Mouse (Mus musculus): ENCODE results near the gene Tanc1. TPM values are rescaled to one million over a fixed set of nuclear protein-coding genes. Genes with fewer than 3 reads are reported as not detected.
A peak's percentile ranks its signal among the peaks of the same experiment; 100 is the strongest.

Tanc1 gene
- polyA plus RNA-seq, 1 experiment from 2014 or later: 40.7 TPM

- DNase-seq (ENCODE audit: low spot score): no peak
- Histone ChIP-seq H3K4me1 (peaks cover 59% of the 10 kb centered on the region), H3K27ac (peak overlapping the region; percentile 67), H3K36me3 (no peaks in the 10 kb centered on the region), H3K9me3 (no peaks in the 10 kb centered on the region), H3K27me3 (ENCODE audit: insufficient read depth, poor library complexity, severe bottlenecking) (no peaks in the 10 kb centered on the region), H3K4me3 (no peak overlapping the region)
- WGBS: 52% methylated on average over 16 of the region's 16 CpGs
Measured at GRCm38 (mm10) chr2:59664803-59665567, 53.1 kb downstream of the Tanc1 start.

GRCm38 (mm10) chr2:59666533-59666932 is 54.7 kb downstream of the Tanc1 start:
- Histone ChIP-seq H3K4me1 (peaks cover 59% of the 10 kb centered on the region), H3K4me3 (no peak overlapping the region), H3K27ac (no peak overlapping the region), H3K9me3 (no peaks in the 10 kb centered on the region), H3K27me3 (ENCODE audit: insufficient read depth, poor library complexity, severe bottlenecking) (no peaks in the 10 kb centered on the region), H3K36me3 (no peaks in the 10 kb centered on the region)
- DNase-seq (ENCODE audit: low spot score): no peak
- 82% methylated on average over 5 of the region's 5 CpGs for WGBS

GRCm38 (mm10) chr2:59670087-59671060 is 58.5 kb downstream of the Tanc1 start:
- Histone ChIP-seq H3K27me3 (ENCODE audit: insufficient read depth, poor library complexity, severe bottlenecking) (no peaks in the 10 kb centered on the region), H3K4me3 (no peak overlapping the region), H3K36me3 (no peaks in the 10 kb centered on the region), H3K27ac (peak overlapping the region; percentile 81), H3K9me3 (no peaks in the 10 kb centered on the region), H3K4me1 (peaks cover 69% of the 10 kb centered on the region)
- peak; percentile 85 for DNase-seq (ENCODE audit: low spot score)
- WGBS: 19% methylated on average over 15 of the region's 15 CpGs

- Histone ChIP-seq H3K4me3 (no peak overlapping the region), H3K27ac (peak overlapping the region; percentile 81), H3K4me1 (peaks cover 81% of the 10 kb centered on the region), H3K9me3 (no peaks in the 10 kb centered on the region), H3K27me3 (ENCODE audit: insufficient read depth, poor library complexity, severe bottlenecking) (no peaks in the 10 kb centered on the region), H3K36me3 (no peaks in the 10 kb centered on the region)
- WGBS: 57% methylated on average over 8 of the region's 8 CpGs
- DNase-seq (ENCODE audit: low spot score): no peak
Measured at GRCm38 (mm10) chr2:59671671-59672070, 59.8 kb downstream of the Tanc1 start.

DNA sequence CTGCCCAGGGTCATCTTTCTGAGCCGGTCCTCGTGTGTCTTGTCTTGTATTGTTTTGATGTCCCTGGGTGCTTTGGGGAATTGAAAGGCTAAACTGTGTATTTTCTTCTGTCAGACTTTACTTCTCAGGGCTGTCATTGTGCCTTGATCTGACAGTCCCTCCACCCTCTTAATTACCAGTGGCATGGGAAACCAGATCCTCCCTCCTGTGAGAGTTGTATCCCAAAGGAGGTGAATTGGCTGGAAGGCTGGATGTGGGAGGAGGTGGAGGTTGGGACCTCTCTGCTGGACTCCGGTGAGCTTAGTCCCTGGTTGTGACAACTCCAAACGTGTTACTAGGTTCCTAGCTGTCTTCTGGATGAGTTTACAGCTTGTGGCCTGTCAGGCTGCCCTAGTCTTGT is 60.2 kb downstream of the Tanc1 start:
- no peak for DNase-seq (ENCODE audit: low spot score)
- no peaks in the 10 kb centered on the region for H3K36me3 ChIP-seq
- peak overlapping the region; percentile 81; the same call in 1 of the 2 replicates for H3K27ac ChIP-seq
- no peaks in the 10 kb centered on the region for H3K27me3 ChIP-seq (ENCODE audit: insufficient read depth, poor library complexity, severe bottlenecking)
- H3K4me3 ChIP-seq: no peak overlapping the region
- 23% methylated on average over 4 of the region's 4 CpGs for WGBS
- H3K9me3 ChIP-seq: no peaks in the 10 kb centered on the region
- peaks cover 83% of the 10 kb centered on the region for H3K4me1 ChIP-seq

DNA sequence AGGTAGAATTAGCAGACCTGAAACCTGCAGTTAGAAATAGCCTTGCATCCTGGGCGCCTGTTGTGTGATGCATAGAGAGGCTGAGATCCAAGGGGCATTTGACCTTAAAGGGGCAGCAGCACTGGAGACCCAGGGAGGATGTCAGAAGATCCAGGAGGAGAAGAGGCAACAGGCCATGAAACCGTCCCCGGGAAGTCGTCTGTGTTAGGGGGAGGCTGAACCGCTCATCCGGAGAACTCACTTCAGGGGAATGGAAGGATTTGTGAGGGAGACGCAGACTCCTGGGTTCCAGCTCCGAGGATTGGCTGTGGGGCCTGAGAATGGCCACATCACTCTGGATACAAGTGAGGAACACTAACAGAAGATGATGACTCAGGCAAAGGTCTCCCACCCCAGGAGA is 60.8 kb downstream of the Tanc1 start:
- Histone ChIP-seq H3K4me3 (no peak overlapping the region), H3K9me3 (no peaks in the 10 kb centered on the region), H3K27me3 (ENCODE audit: insufficient read depth, poor library complexity, severe bottlenecking) (no peaks in the 10 kb centered on the region), H3K36me3 (no peaks in the 10 kb centered on the region), H3K4me1 (peaks cover 85% of the 10 kb centered on the region), H3K27ac (peak overlapping the region; percentile 81)
- WGBS: 60% methylated on average over 8 of the region's 8 CpGs
- DNase-seq (ENCODE audit: low spot score): no peak

DNA sequence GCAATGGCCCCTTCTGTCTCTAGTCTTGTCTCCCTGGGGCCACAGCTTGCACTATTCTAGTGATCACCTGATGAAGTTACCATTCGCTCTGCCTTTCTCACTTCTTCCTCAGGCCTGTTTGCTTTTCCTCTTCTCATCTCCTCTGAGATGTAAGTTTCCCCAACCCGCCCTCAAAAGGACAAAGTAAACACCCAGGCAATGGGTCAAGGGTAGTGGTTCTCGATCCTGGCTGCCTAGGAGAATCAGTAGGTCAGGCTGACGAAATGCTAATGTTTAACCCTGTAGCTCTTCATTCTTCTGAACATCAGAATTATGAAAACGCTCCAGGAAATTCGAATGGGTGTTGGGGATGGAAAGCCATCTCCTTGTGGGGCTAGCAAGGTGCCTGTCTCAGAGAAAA is 61.5 kb downstream of the Tanc1 start:
- no peak overlapping the region for H3K4me3 ChIP-seq
- no peaks in the 10 kb centered on the region for H3K9me3 ChIP-seq
- no peak for DNase-seq (ENCODE audit: low spot score)
- no peaks in the 10 kb centered on the region for H3K36me3 ChIP-seq
- no peaks in the 10 kb centered on the region for H3K27me3 ChIP-seq (ENCODE audit: insufficient read depth, poor library complexity, severe bottlenecking)
- 75% methylated on average over 6 of the region's 6 CpGs for WGBS
- H3K4me1 ChIP-seq: peaks cover 84% of the 10 kb centered on the region
- H3K27ac ChIP-seq: peak overlapping the region; percentile 81

GRCm38 (mm10) chr2:59673877-59674276 is 62.0 kb downstream of the Tanc1 start:
- no peak for DNase-seq (ENCODE audit: low spot score)
- Histone ChIP-seq H3K27me3 (ENCODE audit: insufficient read depth, poor library complexity, severe bottlenecking) (no peaks in the 10 kb centered on the region), H3K36me3 (0 out of 2 replicates have a peak, but pooled peaks cover 2% of the 10 kb centered on the region), H3K9me3 (no peaks in the 10 kb centered on the region), H3K4me3 (no peak overlapping the region), H3K4me1 (peaks cover 85% of the 10 kb centered on the region), H3K27ac (0 out of 2 replicates have a peak overlapping the region, but pooled peaks have one; percentile 22)
- 68% methylated on average over 1 of the region's 1 CpGs for WGBS

DNA sequence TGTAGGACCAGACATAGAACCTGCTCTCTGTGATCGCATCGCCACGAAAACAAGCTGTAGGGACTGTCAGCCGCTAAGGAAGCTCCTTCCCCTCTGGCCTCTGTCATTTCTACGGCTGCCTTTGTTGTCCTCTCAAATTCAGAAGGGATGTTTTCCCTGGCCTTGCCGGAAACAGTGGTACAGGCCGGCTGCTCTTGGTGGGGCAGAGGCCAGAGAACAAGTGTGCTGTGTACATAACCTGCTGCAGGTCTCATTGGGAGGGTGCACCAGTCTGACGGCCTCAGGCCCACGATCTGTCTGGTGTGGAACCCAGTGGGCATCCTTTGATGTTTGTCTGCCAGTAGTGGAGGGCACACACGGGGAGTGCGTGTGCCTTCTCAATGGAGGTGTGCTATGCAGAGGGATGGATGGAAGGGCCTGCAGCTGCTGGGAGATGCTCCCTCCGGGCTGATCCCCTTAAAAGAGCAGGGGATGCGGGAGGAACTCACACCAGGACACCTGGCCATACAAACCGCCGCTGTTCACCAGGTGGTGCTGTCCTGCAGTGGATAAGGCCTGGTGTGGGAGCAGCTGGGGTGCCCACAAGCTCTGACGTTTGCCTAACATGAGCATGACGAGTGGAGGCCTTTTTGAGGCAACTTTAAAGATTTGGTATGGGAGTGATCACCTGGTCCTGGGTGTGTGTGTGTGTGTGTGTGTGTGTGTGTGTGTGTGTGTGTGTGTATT is 63.6 kb downstream of the Tanc1 start:
- Histone ChIP-seq H3K4me3 (no peak overlapping the region), H3K27ac (peak overlapping the region; percentile 76)
- WGBS: 45% methylated on average over 17 of the region's 17 CpGs

GRCm38 (mm10) chr2:59676041-59676440 is 64.2 kb downstream of the Tanc1 start:
- WGBS: 66% methylated on average over 6 of the region's 6 CpGs
- no peaks in the 10 kb centered on the region for H3K27me3 ChIP-seq (ENCODE audit: insufficient read depth, poor library complexity, severe bottlenecking)
- H3K4me3 ChIP-seq: no peak overlapping the region
- H3K9me3 ChIP-seq: no peaks in the 10 kb centered on the region
- peak overlapping the region; percentile 76 for H3K27ac ChIP-seq
- peaks cover 93% of the 10 kb centered on the region for H3K4me1 ChIP-seq
- H3K36me3 ChIP-seq: 0 out of 2 replicates have a peak, but pooled peaks cover 3% of the 10 kb centered on the region
- no peak for DNase-seq (ENCODE audit: low spot score)

More for the DNA sequence above, 63.6 kb downstream of the Tanc1 start:
- H3K36me3 ChIP-seq: 0 out of 2 replicates have a peak, but pooled peaks cover 3% of the 10 kb centered on the region
- peaks cover 93% of the 10 kb centered on the region for H3K4me1 ChIP-seq
- H3K27me3 ChIP-seq (ENCODE audit: insufficient read depth, poor library complexity, severe bottlenecking): no peaks in the 10 kb centered on the region
- no peak for DNase-seq (ENCODE audit: low spot score)
- H3K9me3 ChIP-seq: no peaks in the 10 kb centered on the region

GRCm38 (mm10) chr2:59676442-59676841 is 64.6 kb downstream of the Tanc1 start:
- Histone ChIP-seq H3K27me3 (ENCODE audit: insufficient read depth, poor library complexity, severe bottlenecking) (no peaks in the 10 kb centered on the region), H3K9me3 (no peaks in the 10 kb centered on the region), H3K4me3 (no peak overlapping the region), H3K4me1 (peaks cover 93% of the 10 kb centered on the region), H3K36me3 (0 out of 2 replicates have a peak, but pooled peaks cover 3% of the 10 kb centered on the region), H3K27ac (peak overlapping the region; percentile 76)
- no peak for DNase-seq (ENCODE audit: low spot score)
- WGBS: 31% methylated on average over 6 of the region's 6 CpGs

DNA sequence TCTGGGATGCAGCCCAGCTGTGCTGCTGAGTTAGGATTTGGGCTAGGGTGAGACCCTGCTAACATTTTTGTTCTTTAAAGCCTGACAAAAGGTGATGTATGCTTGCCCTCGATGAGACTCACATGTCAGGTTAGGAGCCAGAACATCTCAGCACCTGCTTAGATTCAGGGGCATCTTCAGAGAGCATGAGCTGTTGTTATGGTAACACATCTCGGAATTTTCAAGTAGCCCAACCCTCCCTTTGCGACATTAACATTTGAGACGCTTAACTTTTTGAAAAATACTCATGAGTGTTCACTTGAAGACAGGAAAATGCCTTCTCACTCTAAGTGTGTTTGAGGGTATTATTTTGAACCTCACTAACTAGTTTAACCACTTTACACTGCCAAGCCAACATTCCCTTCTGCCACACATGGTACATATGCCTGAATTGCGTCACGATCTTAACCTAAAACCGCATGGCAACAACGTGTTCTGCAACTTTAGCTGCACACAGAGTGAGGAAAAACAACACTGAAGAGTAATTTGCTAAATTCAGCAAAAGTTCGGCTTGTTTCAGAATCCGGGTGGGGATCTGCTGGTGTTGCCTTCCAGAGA is 67.7 kb downstream of the Tanc1 start:
- DNase-seq (ENCODE audit: low spot score): no peak
- 0 out of 2 replicates have a peak, but pooled peaks cover 3% of the 10 kb centered on the region for H3K36me3 ChIP-seq
- no peak overlapping the region for H3K27ac ChIP-seq
- no peaks in the 10 kb centered on the region for H3K9me3 ChIP-seq
- H3K4me3 ChIP-seq: no peak overlapping the region
- no peaks in the 10 kb centered on the region for H3K27me3 ChIP-seq (ENCODE audit: insufficient read depth, poor library complexity, severe bottlenecking)
- 84% methylated on average over 10 of the region's 10 CpGs for WGBS
- H3K4me1 ChIP-seq: peaks cover 87% of the 10 kb centered on the region
